Mouse (Mus musculus) ES-E14 (cell line): ENCODE results near the gene Rab40c. TPM values are rescaled to one million over a fixed set of nuclear protein-coding genes. Genes with fewer than 3 reads are reported as not detected.
A peak's percentile ranks its signal among the peaks of the same experiment; 100 is the strongest.

Experiments used
- DNase-seq: peaks from one replicate; pipeline ENCODE4 v3.0.0-alpha.2; 2013; ENCODE audit warnings: low read depth, low spot score
- H3K27ac ChIP-seq: 2 replicates; pipeline ENCODE4 v1.5.1; 2012; ENCODE audit warnings: low read depth, mild to moderate bottlenecking, low read length, moderate library complexity, mixed read lengths; ENCODE audit not compliant: poor library complexity, insufficient read depth, severe bottlenecking
- H3K36me3 ChIP-seq: 2 replicates; pipeline ENCODE4 v1.6.1; 2012; ENCODE audit warnings: mild to moderate bottlenecking, low read length, moderate library complexity, mixed read lengths; ENCODE audit not compliant: control insufficient read depth, poor library complexity, insufficient read depth, severe bottlenecking
- H3K4me1 ChIP-seq, 2 experiments: fragments of 150-350 bp in 1 of 2; sonication (generic) in 1 of 2; 2 replicates each; pipeline ENCODE4 v1.6.1; 2012; ENCODE audit warnings: low read length in 2 of 2, mild to moderate bottlenecking in 1 of 2, mixed read lengths in 1 of 2; ENCODE audit not compliant: control insufficient read depth in 2 of 2, insufficient read depth in 2 of 2, poor library complexity in 1 of 2
- H3K4me3 ChIP-seq, 2 experiments: fragments of 150-350 bp in 1 of 2; sonication (generic) in 1 of 2; 2 replicates each; pipeline ENCODE4 v1.5.1; 2012; ENCODE audit warnings: low read length in 2 of 2, low read depth in 1 of 2, mild to moderate bottlenecking in 1 of 2, mixed read lengths in 1 of 2; ENCODE audit not compliant: insufficient read depth in 1 of 2, poor library complexity in 1 of 2, severe bottlenecking in 1 of 2
- H3K9ac ChIP-seq: 2 replicates; pipeline ENCODE4 v1.6.1; 2012; ENCODE audit warnings: low read depth, mild to moderate bottlenecking, low read length, mixed read lengths; ENCODE audit not compliant: poor library complexity, insufficient read depth, severe bottlenecking
- H3K9me3 ChIP-seq: fragments of 150-350 bp; sonication (generic); 2 replicates; pipeline ENCODE4 v1.6.1; 2012; ENCODE audit warnings: low read depth, mild to moderate bottlenecking, low read length; ENCODE audit not compliant: control insufficient read depth, insufficient read depth
- CHD2 ChIP-seq: IDR thresholded peaks from 2 replicates; pipeline ENCODE4 v1.6.1; 2014; ENCODE audit warnings: mild to moderate bottlenecking, low read depth, low read length, inconsistent platforms
- HCFC1 ChIP-seq: IDR thresholded peaks from 2 replicates; pipeline ENCODE4 v1.6.1; 2012; ENCODE audit warnings: low read length, inconsistent platforms, borderline replicate concordance; ENCODE audit not compliant: insufficient read depth
- MAFK ChIP-seq: IDR thresholded peaks from 2 replicates; pipeline ENCODE4 v1.6.1; 2014; ENCODE audit warnings: mild to moderate bottlenecking, low read depth, low read length, inconsistent platforms; ENCODE audit not compliant: insufficient read depth
- ZC3H11A ChIP-seq: IDR thresholded peaks from 2 replicates; pipeline ENCODE4 v1.6.1; 2012; ENCODE audit warnings: low read depth, mild to moderate bottlenecking, inconsistent platforms, low read length, borderline replicate concordance
- ZNF384 ChIP-seq: IDR thresholded peaks from 2 replicates; pipeline ENCODE4 v1.6.1; 2012; ENCODE audit warnings: low read depth, low read length, inconsistent platforms
- in situ Hi-C, 2 experiments: fragments of 600-800 bp; cut with MboI; formaldehyde crosslinking; loops; one replicate each; pipeline ENCODE4 v1.15.1; 2025; ENCODE audit warnings: low sequenced_read_pairs in 2 of 2, inconsistent platforms in 1 of 2; ENCODE audit not compliant: unreplicated experiment in 2 of 2
- total RNA-seq: library from RNA; depleted of rRNA; stranded (reverse); fragments of 300-350 nt; gene quantifications from 2 replicates; pipeline ENCODE4 v1.2.3, GENCODE M21; 2012

Rab40c gene
- total RNA-seq, 1 experiment = 15.7 TPM

DNA sequence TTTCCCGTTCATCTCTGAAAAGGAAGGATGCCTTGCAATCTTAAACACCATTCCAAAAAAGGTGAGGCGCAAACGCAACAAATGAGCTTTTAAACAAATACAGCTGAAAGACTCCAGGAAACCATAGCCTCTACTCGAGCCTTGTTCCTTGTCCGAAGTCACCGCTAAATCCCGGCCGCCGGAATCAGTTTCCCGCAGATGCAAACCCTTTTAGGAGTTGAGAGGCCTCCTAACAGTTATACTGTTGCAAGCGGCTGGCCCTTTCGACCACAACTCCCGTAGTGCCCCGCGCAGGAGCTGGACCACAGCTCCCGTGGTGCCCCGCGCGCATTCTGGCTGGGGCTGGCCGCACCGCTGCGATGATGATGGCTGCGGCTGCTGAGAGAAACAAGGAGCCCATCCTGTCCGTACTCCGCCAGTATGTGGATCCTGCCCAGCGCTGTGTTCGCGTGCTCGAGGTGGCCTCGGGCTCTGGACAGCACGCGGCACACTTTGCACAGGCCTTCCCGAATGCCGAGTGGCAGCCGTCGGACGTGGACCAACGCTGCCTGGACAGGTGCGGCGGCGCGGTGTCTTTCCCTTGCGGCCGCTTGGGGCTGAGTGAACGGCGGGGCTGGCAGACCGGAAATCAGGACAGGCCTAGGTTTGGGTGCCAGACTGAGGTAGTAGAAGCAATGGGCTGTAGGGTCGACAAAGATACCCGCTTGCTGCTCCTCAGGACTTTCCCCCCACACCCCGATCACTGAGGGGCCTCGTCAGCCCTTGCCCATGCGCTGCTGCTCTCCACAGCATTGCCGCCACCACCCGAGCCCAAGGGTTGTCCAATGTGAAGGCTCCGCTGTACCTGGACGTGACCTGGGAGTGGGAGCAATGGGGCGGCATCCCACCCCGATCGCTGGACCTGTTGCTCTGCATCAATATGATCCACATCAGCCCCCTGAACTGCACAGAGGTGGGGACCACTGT is 44.1 kb downstream of the Rab40c start:
- in situ Hi-C loops = no loop called here
- Histone ChIP-seq H3K9me3 (no peaks in the 10 kb centered on the region), H3K4me3 (peak overlapping the region; percentile 75 to 82), H3K27ac (no peak overlapping the region), H3K36me3 (peaks cover 12% of the 10 kb centered on the region), H3K9ac (peak overlapping the region; percentile 77), H3K4me1 (peaks cover 0 to 23% of the 10 kb centered on the region in 2 experiments; a peak in 2 of 4 replicates)
- TF ChIP-seq HCFC1 (peak; percentile 84), ZC3H11A (no peak), CHD2 (no peak)
- DNase-seq = no peak

DNA sequence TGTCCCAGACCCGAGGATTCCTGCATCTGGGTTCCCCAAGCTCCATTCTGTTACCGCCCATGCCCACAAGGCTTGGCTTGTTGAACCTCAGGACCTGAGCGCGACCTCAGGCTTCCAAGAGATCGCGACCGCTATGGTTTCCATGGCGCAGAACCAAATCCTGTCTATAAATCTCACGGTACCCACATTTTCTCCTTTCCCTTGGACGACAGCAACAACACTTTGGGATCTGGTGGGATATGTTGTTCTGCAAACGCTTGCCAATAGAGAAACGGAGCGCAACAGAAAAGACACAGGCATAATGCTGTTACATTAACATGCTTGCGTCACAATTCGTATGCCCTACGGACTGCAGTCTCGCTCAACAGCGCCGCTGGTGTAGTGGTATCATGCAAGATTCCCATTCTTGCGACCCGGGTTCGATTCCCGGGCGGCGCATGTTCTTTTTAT is 44.8 kb downstream of the Rab40c start, which contains the start of gene Mettl26:
Gene Mettl26 (plus strand): TSS at position 354 of the 450 bp plus-strand sequence.
- no peak for TF ChIP-seq ZC3H11A
- no peak for TF ChIP-seq ZNF384
- TF ChIP-seq HCFC1 = no peak
- TF ChIP-seq CHD2 = peak; percentile 28; the same call in 1 of the 2 replicates
- peak; percentile 84; the same call in 1 of the 2 replicates for TF ChIP-seq MAFK
- Histone ChIP-seq H3K4me3 (peak within 1 kb of the TSS; percentile 75 to 82), H3K9me3 (no peaks in the 10 kb centered on the region), H3K4me1 (peaks cover 0 to 16% of the 10 kb centered on the region in 2 experiments; a peak in 2 of 4 replicates), H3K36me3 (peaks cover 12% of the 10 kb centered on the region), H3K27ac (no peak within 1 kb of the TSS), H3K9ac (peak within 1 kb of the TSS; percentile 77)
- in situ Hi-C loops = no loop called here
- DNase-seq = peak; percentile 79

DNA sequence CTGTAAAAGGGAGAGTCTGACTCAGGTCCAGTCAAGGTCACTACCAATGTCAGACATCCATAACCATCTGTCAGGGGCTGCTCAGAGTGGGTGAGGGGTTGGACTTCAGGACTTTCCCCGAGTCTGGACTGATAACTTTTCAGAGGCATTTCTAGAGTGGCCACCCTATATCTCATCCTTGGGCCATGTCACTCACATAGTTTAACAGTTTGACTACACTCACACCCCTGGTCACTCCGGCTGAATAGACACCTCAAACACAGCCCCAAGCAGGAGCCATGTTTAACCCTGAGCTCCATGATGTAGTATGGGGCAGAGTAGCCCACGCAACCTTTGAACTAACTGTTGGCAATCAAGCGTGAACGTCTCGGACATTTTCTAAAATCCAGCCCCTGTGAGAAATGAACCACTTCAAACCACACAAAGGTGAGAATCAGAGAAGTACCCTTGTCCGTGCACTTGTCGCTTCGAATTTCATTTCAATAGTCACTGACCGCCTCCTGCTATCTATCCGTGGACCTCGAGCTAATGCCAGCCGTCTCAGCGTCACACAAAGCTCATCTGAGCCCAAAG is 45.3 kb downstream of the Rab40c start:
- Histone ChIP-seq H3K27ac (no peak overlapping the region), H3K36me3 (peaks cover 12% of the 10 kb centered on the region), H3K9ac (peak overlapping the region; percentile 25; the same call in 1 of the 2 replicates), H3K4me3 (peak overlapping the region; percentile 66 to 82), H3K9me3 (no peaks in the 10 kb centered on the region), H3K4me1 (peaks cover 0 to 19% of the 10 kb centered on the region in 2 experiments; a peak in 2 of 4 replicates)
- no peak for DNase-seq
- TF ChIP-seq CHD2 (no peak), HCFC1 (no peak), ZNF384 (no peak), ZC3H11A (no peak), MAFK (no peak)
- in situ Hi-C loops = no loop called here

DNA sequence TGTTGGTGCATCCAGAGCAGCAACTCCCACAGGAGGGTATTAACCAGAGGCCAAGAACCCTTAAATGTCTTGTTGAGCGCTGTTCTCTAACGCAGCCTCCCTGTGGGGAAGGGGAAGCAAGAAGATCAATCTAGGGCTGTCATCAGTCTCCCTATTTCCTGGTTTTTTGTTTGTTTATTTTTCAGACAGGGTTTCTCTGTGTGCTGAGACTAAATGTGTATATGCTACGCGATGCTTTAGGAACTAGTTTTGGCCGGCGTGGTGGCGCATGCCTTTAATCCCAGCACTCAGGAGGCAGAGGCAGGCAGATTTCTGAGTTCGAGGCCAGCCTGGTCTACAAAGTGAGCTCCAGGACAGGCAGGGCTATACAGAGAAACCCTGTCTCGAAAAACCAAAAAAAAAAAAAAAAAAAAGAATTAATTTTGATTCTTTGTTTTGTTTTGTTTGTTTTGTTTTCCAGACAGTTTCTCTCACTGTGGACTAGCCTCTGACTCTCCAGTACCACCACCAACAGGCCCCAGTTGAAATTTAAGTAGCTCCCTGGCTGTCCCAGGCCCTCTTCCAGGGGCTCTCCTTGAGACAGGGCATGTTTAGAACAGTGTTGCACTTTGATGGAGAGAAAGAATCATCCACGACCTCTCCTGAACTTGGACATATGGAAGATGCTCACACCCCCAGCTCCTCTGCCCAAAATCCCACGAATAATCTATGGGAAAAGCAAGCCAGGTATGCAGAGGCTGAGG is 46.0 kb downstream of the Rab40c start:
- no peak for TF ChIP-seq MAFK
- no peak for TF ChIP-seq ZC3H11A
- no peak for TF ChIP-seq CHD2
- TF ChIP-seq ZNF384 = no peak
- TF ChIP-seq HCFC1 = no peak
- H3K27ac ChIP-seq = no peak overlapping the region
- in situ Hi-C loops = no loop called here
- no peak overlapping the region for H3K9ac ChIP-seq
- no peak overlapping the region for H3K4me3 ChIP-seq
- DNase-seq = no peak
- H3K4me1 ChIP-seq = peaks cover 4 to 16% of the 10 kb centered on the region in 2 experiments; a peak in 3 of 4 replicates
- H3K9me3 ChIP-seq = no peaks in the 10 kb centered on the region
- peaks cover 10% of the 10 kb centered on the region for H3K36me3 ChIP-seq
